Mouse (Mus musculus) heart, embryonic 12.5 days (tissue): Measurements from ENCODE around the gene Cnot10. TPM values are rescaled to one million over a fixed set of nuclear protein-coding genes. Genes with fewer than 3 reads are reported as not detected.
A peak's percentile ranks its signal among the peaks of the same experiment; 100 is the strongest.
"Not testable (repeated sequence)": the region's sequence is repeated elsewhere in the genome, so short reads cannot be mapped to it uniquely, and the experiment has no call there.

Source experiments
- ATAC-seq: fragments of 200-750 bp; cut with Nextera tagmentation; 2 replicates; pipeline ENCODE4 v1.8.0; 2017; ENCODE audit warnings: moderate TSS enrichment, moderate library complexity; ENCODE audit not compliant: insufficient number of reproducible peaks, low FRiP score
- H3K27ac ChIP-seq: fragments of 300-500 bp; sonication (generic); 2 replicates; pipeline ENCODE4 v1.5.1; 2016; ENCODE audit warnings: mild to moderate bottlenecking, moderate library complexity; ENCODE audit not compliant: poor library complexity, severe bottlenecking
- H3K27me3 ChIP-seq: fragments of 300-500 bp; sonication (generic); replicated peaks from 2 replicates; pipeline ENCODE4 v1.6.1; 2016; ENCODE audit warnings: mild to moderate bottlenecking, moderate library complexity
- H3K36me3 ChIP-seq: fragments of 300-500 bp; sonication (generic); 2 replicates; pipeline ENCODE4 v1.6.1; 2016; ENCODE audit warnings: mild to moderate bottlenecking, moderate library complexity
- H3K4me1 ChIP-seq: fragments of 300-500 bp; sonication (generic); replicated peaks from 2 replicates; pipeline ENCODE4 v1.6.1; 2016; ENCODE audit warnings: mild to moderate bottlenecking
- H3K4me2 ChIP-seq: fragments of 300-500 bp; sonication (generic); 2 replicates; pipeline ENCODE4 v1.6.1; 2016; ENCODE audit warnings: mild to moderate bottlenecking, moderate library complexity
- H3K4me3 ChIP-seq: fragments of 300-500 bp; sonication (generic); 2 replicates; pipeline ENCODE4 v1.5.1; 2016; ENCODE audit warnings: mild to moderate bottlenecking
- H3K9ac ChIP-seq: fragments of 300-500 bp; sonication (generic); 2 replicates; pipeline ENCODE4 v1.6.1; 2016; ENCODE audit warnings: mild to moderate bottlenecking, moderate library complexity
- H3K9me3 ChIP-seq: fragments of 300-500 bp; sonication (generic); replicated peaks from 2 replicates; pipeline ENCODE4 v1.6.1; 2016; ENCODE audit warnings: mild to moderate bottlenecking, moderate library complexity
- WGBS: fragments of 180-500 bp; shearing (Covaris S2); methylation state at CpG from one replicate; pipeline ENCODE4 v1.1.7; 2016; 5-methylcytosine and 5-hydroxymethylcytosine counted together
- polyA plus RNA-seq: library from polyadenylated mRNA; unstranded; fragments of >200 nt; fragmentation: Nextera tagmentation; extraction: Ambion mirVana; gene quantifications from 2 replicates; pipeline ENCODE4 v1.2.1, GENCODE M21; 2016

Cnot10 gene
- polyA plus RNA-seq, 1 experiment from 2014 or later: 39.4 TPM

- Histone ChIP-seq H3K27me3 (no peaks in the 10 kb centered on the region), H3K4me2 (peak overlapping the region; percentile 41), H3K4me1 (no peaks in the 10 kb centered on the region), H3K27ac (no peak overlapping the region), H3K36me3 (no peaks in the 10 kb centered on the region), H3K4me3 (no peak overlapping the region), H3K9ac (no peak overlapping the region), H3K9me3 (no peaks in the 10 kb centered on the region)
- WGBS: 49% methylated on average over 21 of the region's 21 CpGs
- no peak for ATAC-seq
Observed at GRCm38 (mm10) chr9:114650938-114651634, 11.1 kb upstream of the Cnot10 start.

- H3K9me3 ChIP-seq: no peaks in the 10 kb centered on the region
- no peak overlapping the region for H3K4me2 ChIP-seq
- H3K9ac ChIP-seq: no peak overlapping the region
- no peaks in the 10 kb centered on the region for H3K4me1 ChIP-seq
- no peak for ATAC-seq
- H3K27me3 ChIP-seq: peaks cover 4% of the 10 kb centered on the region; the same call in 1 of the 2 replicates
- no peaks in the 10 kb centered on the region for H3K36me3 ChIP-seq
- no peak overlapping the region for H3K4me3 ChIP-seq
- no peak overlapping the region for H3K27ac ChIP-seq
- WGBS: 60% methylated on average over 5 of the region's 5 CpGs
Observed at GRCm38 (mm10) chr9:114649371-114649770, 9.4 kb upstream of the Cnot10 start.

GRCm38 (mm10) chr9:114648472-114648871, 8.5 kb upstream of the Cnot10 start:
- H3K36me3 ChIP-seq, ATAC-seq, H3K9me3 ChIP-seq, H3K4me1 ChIP-seq, H3K27ac ChIP-seq, H3K9ac ChIP-seq, H3K4me3 ChIP-seq, H3K4me2 ChIP-seq: not testable (repeated sequence)
- peaks cover 13% of the 10 kb centered on the region for H3K27me3 ChIP-seq
- 45% methylated on average over 9 of the region's 9 CpGs for WGBS

DNA sequence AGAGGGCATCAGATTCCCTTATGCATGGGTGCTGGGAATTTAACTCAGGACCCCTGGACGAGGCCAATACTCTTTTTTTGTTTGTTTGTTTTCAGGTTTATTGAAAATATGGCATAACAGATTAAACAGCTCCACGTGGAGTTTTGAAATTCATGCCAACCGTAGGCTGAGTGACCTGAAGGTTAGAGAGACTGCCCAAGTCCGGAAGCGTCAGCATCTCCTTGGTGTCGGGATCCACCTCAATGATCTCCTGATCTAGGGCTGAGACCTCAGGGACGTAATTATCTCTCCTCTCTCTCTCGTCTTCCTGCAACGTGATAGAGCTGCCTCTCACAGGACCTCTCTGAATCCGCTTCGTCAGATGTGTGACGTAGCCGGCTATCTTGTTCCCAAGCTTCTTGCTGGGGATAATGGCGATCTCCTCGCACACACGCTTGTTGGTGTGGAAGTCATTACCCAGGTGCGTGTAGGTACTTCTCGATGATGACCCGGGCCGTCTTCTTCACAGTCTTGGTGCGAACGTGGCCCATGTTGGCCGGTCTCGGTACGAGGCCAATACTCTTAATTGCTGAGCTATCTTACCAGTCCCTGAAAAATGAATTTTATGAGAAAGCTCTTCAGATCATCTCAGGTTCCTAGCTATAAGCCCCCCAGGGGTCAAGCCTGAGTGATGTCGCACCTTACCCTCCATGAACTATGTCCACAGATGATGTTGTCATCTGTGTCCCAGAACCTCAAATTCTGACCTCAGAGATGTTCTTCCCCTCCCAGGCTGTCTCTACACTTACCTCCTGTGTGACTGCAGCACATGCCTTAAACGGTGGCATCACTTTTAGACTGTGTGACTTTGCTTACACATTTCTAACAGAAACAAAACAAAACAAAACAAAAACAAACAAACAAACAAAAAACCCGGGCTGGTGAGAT, 7.8 kb upstream of the Cnot10 start:
- H3K27me3 ChIP-seq: peaks cover 20% of the 10 kb centered on the region

DNA sequence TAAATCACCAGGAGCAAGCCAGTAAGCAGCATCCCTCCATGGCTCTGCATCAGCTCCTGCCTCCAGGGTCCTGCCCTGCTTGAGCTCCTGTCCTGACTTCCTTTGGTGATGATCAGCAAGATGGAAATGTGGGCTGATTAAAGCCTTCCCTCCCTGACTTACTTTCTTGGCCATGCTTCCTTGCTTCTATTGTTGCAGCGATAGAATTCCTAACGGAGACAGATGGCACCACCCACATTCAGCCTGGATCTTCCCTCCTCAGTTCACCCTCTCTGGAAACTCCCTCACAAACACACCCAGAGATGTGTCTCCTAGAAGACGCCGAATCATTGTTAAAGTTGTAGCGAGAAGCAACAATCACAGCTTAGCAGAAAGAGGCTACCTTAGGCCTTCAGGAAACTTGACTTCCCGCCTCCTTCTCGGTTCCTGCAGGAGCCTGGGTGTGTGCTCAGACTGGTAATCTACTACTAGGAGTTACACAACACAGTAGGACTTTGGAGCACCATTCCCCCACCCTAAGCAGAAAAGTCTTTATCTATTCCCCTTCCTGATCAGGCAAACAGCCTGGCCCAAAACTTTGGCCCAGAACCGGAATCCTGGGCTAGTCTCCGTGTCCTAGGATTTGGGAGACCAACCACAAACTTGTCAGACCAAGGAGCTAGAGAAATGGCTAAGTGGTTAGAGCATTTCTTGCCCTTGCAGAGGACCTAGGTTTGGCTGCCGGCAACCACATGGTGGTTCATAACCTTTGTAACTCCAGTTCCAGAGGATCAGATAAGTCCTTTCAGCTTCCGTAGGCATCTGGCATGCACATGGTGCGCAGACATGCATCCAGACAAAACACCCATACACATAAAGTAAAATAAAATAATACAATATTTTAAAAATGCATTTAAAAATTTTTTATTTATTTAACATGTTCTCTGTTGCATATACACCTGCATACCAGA, 6.8 kb upstream of the Cnot10 start:
- Histone ChIP-seq H3K9me3 (no peaks in the 10 kb centered on the region), H3K4me1 (no peaks in the 10 kb centered on the region), H3K36me3 (no peaks in the 10 kb centered on the region), H3K27me3 (peaks cover 27% of the 10 kb centered on the region), H3K9ac (no peak overlapping the region), H3K4me3 (no peak overlapping the region), H3K4me2 (no peak overlapping the region), H3K27ac (no peak overlapping the region)
- 86% methylated on average over 12 of the region's 12 CpGs for WGBS
- ATAC-seq: no peak

More for the DNA sequence above, 7.8 kb upstream of the Cnot10 start:
- H3K4me2 ChIP-seq: no peak overlapping the region
- ATAC-seq: no peak
- H3K4me1 ChIP-seq: no peaks in the 10 kb centered on the region
- H3K9ac ChIP-seq: no peak overlapping the region
- H3K9me3 ChIP-seq: no peaks in the 10 kb centered on the region
- WGBS: 73% methylated on average over 28 of the region's 28 CpGs
- no peaks in the 10 kb centered on the region for H3K36me3 ChIP-seq
- no peak overlapping the region for H3K27ac ChIP-seq
- H3K4me3 ChIP-seq: no peak overlapping the region

- H3K4me3 ChIP-seq: peak overlapping the region; percentile 91
- ATAC-seq: peak; percentile 36; the same call in 1 of the 2 replicates
- peak overlapping the region; percentile 87 for H3K27ac ChIP-seq
- H3K4me1 ChIP-seq: peaks cover 25% of the 10 kb centered on the region
- 13% methylated on average over 18 of the region's 18 CpGs for WGBS
- peaks cover 12% of the 10 kb centered on the region for H3K36me3 ChIP-seq
- H3K27me3 ChIP-seq: peaks cover 23% of the 10 kb centered on the region
- no peaks in the 10 kb centered on the region for H3K9me3 ChIP-seq
- H3K9ac ChIP-seq: peak overlapping the region; percentile 91
- H3K4me2 ChIP-seq: peak overlapping the region; percentile 87
Observed at GRCm38 (mm10) chr9:114639186-114639748, 717 bp downstream of the Cnot10 start.

GRCm38 (mm10) chr9:114636751-114637150, 3.2 kb downstream of the Cnot10 start:
- no peak overlapping the region for H3K27ac ChIP-seq
- no peak overlapping the region for H3K4me2 ChIP-seq
- H3K4me3 ChIP-seq: no peak overlapping the region
- WGBS: 77% methylated on average over 3 of the region's 3 CpGs
- no peak overlapping the region for H3K9ac ChIP-seq
- no peaks in the 10 kb centered on the region for H3K9me3 ChIP-seq
- H3K4me1 ChIP-seq: peaks cover 25% of the 10 kb centered on the region
- H3K36me3 ChIP-seq: peaks cover 17% of the 10 kb centered on the region
- no peaks in the 10 kb centered on the region for H3K27me3 ChIP-seq
- ATAC-seq: no peak

DNA sequence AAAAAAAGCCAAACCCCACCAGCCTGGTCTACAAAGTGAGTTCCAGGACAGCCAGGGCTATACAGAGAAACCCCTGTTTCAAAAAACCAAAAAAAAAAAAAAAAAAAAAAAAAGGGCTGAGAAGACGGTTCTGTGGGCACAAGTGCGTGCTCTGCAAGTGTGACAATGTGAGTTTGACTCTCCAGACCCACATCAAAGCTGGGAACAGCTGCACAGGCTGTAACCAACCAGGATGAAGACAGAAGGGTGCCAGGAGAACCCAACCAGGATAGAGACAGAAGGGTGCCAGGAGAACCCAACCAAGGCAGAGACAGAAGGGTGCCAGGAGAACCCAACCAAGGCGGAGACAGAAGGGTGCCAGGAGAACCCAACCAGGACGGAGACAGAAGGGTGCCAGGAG, 3.8 kb downstream of the Cnot10 start:
- Histone ChIP-seq H3K27me3 (no peaks in the 10 kb centered on the region), H3K4me3 (no peak overlapping the region), H3K4me2 (no peak overlapping the region), H3K9ac (no peak overlapping the region), H3K36me3 (peaks cover 20% of the 10 kb centered on the region), H3K4me1 (peaks cover 25% of the 10 kb centered on the region), H3K27ac (no peak overlapping the region), H3K9me3 (no peaks in the 10 kb centered on the region)
- WGBS: 86% methylated on average over 4 of the region's 4 CpGs
- no peak for ATAC-seq

DNA sequence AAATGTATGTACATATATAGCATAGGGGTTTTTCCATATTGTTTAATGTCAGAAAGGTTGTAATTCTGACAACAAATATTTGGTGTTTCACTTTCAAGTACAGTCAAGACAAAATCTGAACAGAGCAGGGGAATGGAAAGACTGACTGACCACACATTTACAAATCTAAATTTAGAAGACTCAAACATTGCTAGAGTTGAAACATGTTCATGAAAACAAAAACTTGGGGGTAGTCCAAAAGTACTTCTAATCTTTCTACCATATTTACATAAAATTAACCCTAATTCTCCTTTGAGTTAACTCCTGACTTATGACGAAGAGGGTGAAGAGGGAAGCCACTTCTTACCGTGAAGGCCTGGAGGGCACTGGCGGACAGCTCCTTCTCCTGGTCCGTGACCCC, 7.7 kb downstream of the Cnot10 start:
- no peak overlapping the region for H3K4me2 ChIP-seq
- no peaks in the 10 kb centered on the region for H3K27me3 ChIP-seq
- no peaks in the 10 kb centered on the region for H3K9me3 ChIP-seq
- H3K27ac ChIP-seq: no peak overlapping the region
- ATAC-seq: no peak
- peaks cover 48% of the 10 kb centered on the region for H3K36me3 ChIP-seq
- WGBS: 84% methylated on average over 4 of the region's 4 CpGs
- H3K4me1 ChIP-seq: peaks cover 8% of the 10 kb centered on the region
- H3K9ac ChIP-seq: no peak overlapping the region
- H3K4me3 ChIP-seq: no peak overlapping the region

DNA sequence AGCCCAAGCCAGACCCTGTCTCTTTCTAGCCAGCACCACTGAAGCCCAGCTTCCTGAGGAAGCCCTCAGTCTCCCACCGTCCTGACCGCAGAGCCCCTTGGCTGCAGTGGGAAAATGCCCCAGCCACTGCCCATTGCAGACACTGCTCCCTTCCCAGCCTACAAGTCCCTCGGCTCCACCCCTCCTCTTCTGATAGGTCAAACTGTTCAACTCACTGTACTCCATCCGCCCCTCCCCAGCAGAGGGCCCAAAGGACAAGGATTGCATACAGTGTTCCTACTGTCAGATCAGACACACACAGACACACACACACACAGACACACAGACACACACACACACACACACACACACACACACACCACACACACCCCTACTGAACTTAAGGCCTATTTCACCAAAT, 13.3 kb downstream of the Cnot10 start:
- H3K9ac ChIP-seq: no peak overlapping the region
- no peaks in the 10 kb centered on the region for H3K4me1 ChIP-seq
- no peak overlapping the region for H3K4me2 ChIP-seq
- no peak overlapping the region for H3K27ac ChIP-seq
- no peaks in the 10 kb centered on the region for H3K27me3 ChIP-seq
- ATAC-seq: no peak
- peaks cover 87% of the 10 kb centered on the region for H3K36me3 ChIP-seq
- H3K4me3 ChIP-seq: no peak overlapping the region
- no peaks in the 10 kb centered on the region for H3K9me3 ChIP-seq
- 58% methylated on average over 4 of the region's 4 CpGs for WGBS
